Mouse (Mus musculus) CD4-positive, CD25-positive, alpha-beta regulatory T cell, adult 4 months (primary cell): Measurements from ENCODE around the gene Vldlr. TPM values are rescaled to one million over a fixed set of nuclear protein-coding genes. Genes with fewer than 3 reads are reported as not detected.

Experiments used
- ATAC-seq: one replicate; pipeline ENCODE4 v1.8.0; 2017
- polyA plus RNA-seq, 2 experiments: library from polyadenylated mRNA; unstranded; fragments of 100-300 nt; shearing (Covaris generic); gene quantifications; one replicate each; pipeline ENCODE4 v1.2.1; 2017

The Vldlr gene
- polyA plus RNA-seq = not detected

- ATAC-seq = no peak
These were observed at the start of gene Vldlr for GRCm38 (mm10) chr19:27216318-27216717. Gene Vldlr (plus strand): TSS chr19:27216484.

GRCm38 (mm10) chr19:27167601-27168319 lies 48.5 kb upstream of the Vldlr start:
- ATAC-seq = no peak

- ATAC-seq = no peak
These were observed 42.4 kb upstream of the Vldlr start for GRCm38 (mm10) chr19:27173836-27174235.

- no peak for ATAC-seq
These were observed 40.7 kb upstream of the Vldlr start for GRCm38 (mm10) chr19:27175617-27176016.

- no peak for ATAC-seq
These were observed 39.7 kb upstream of the Vldlr start for GRCm38 (mm10) chr19:27176558-27176957.

GRCm38 (mm10) chr19:27178195-27178807 lies 38.0 kb upstream of the Vldlr start:
- ATAC-seq = no peak

GRCm38 (mm10) chr19:27180351-27181122 lies 35.7 kb upstream of the Vldlr start:
- ATAC-seq = no peak

- no peak for ATAC-seq
These were observed 32.8 kb upstream of the Vldlr start for GRCm38 (mm10) chr19:27183511-27183910.

GRCm38 (mm10) chr19:27203711-27204238 lies 12.5 kb upstream of the Vldlr start:
- no peak for ATAC-seq

- no peak for ATAC-seq
These were observed 5.3 kb upstream of the Vldlr start for GRCm38 (mm10) chr19:27210991-27211390.

- no peak for ATAC-seq
These were observed 688 bp upstream of the Vldlr start for GRCm38 (mm10) chr19:27215596-27215995.

GRCm38 (mm10) chr19:27216767-27217403 lies 601 bp downstream of the Vldlr start:
- ATAC-seq = no peak

GRCm38 (mm10) chr19:27217404-27217940 lies 1.2 kb downstream of the Vldlr start:
- ATAC-seq = no peak

- ATAC-seq = no peak
These were observed 1.7 kb downstream of the Vldlr start for GRCm38 (mm10) chr19:27217941-27218411.

GRCm38 (mm10) chr19:27218561-27219262 lies 2.4 kb downstream of the Vldlr start:
- ATAC-seq = no peak

GRCm38 (mm10) chr19:27219586-27219985 lies 3.3 kb downstream of the Vldlr start:
- ATAC-seq = no peak

- ATAC-seq = no peak
These were observed 6.8 kb downstream of the Vldlr start for GRCm38 (mm10) chr19:27223046-27223445.

GRCm38 (mm10) chr19:27224356-27224755 lies 8.1 kb downstream of the Vldlr start:
- no peak for ATAC-seq

GRCm38 (mm10) chr19:27226626-27227025 lies 10.3 kb downstream of the Vldlr start:
- no peak for ATAC-seq

- no peak for ATAC-seq
These were observed 10.8 kb downstream of the Vldlr start for GRCm38 (mm10) chr19:27227131-27227530.

GRCm38 (mm10) chr19:27228254-27228653 lies 12.0 kb downstream of the Vldlr start:
- no peak for ATAC-seq

- no peak for ATAC-seq
These were observed 17.1 kb downstream of the Vldlr start for GRCm38 (mm10) chr19:27233386-27233785.
